Mouse (Mus musculus) kidney, postnatal 0 days (tissue): ENCODE results near the gene Olfr330. TPM values are rescaled to one million over a fixed set of nuclear protein-coding genes. Genes with fewer than 3 reads are reported as not detected.

Experiments used
- ATAC-seq: fragments of 200-750 bp; cut with Nextera tagmentation; replicated peaks from 2 replicates; pipeline ENCODE4 v1.8.0; 2017; ENCODE audit warnings: low read depth, moderate number of reproducible peaks, moderate TSS enrichment, moderate library complexity; ENCODE audit not compliant: low FRiP score
- DNase-seq: peaks from one replicate; pipeline ENCODE4 v3.0.0-alpha.2; 2016; ENCODE audit warnings: low spot score
- H3K27ac ChIP-seq: fragments of 300-500 bp; sonication (generic); 2 replicates; pipeline ENCODE4 v1.5.1; 2014; ENCODE audit warnings: mild to moderate bottlenecking
- H3K27me3 ChIP-seq: fragments of 300-500 bp; sonication (generic); 2 replicates; pipeline ENCODE4 v1.6.1; 2014; ENCODE audit warnings: low read length, mixed read lengths; ENCODE audit not compliant: insufficient read depth
- H3K36me3 ChIP-seq: fragments of 300-500 bp; sonication (generic); 2 replicates; pipeline ENCODE4 v1.6.1; 2014; ENCODE audit warnings: low read length, mixed read lengths; ENCODE audit not compliant: insufficient read depth
- H3K4me1 ChIP-seq: fragments of 300-500 bp; sonication (generic); replicated peaks from 2 replicates; pipeline ENCODE4 v1.6.1; 2014; ENCODE audit warnings: antibody characterized with exemption, low read length, mixed read lengths; ENCODE audit not compliant: insufficient read depth
- H3K4me2 ChIP-seq: fragments of 300-500 bp; sonication (generic); 2 replicates; pipeline ENCODE4 v1.6.1; 2014; ENCODE audit warnings: mild to moderate bottlenecking, low read length, moderate library complexity, mixed read lengths
- H3K4me3 ChIP-seq: fragments of 300-500 bp; sonication (generic); replicated peaks from 2 replicates; pipeline ENCODE4 v1.5.1; 2014; ENCODE audit warnings: low read depth, low read length
- H3K9ac ChIP-seq: fragments of 300-500 bp; sonication (generic); 2 replicates; pipeline ENCODE4 v1.6.1; 2014; ENCODE audit warnings: low read depth, low read length
- H3K9me3 ChIP-seq: fragments of 300-500 bp; sonication (generic); replicated peaks from 2 replicates; pipeline ENCODE4 v1.6.1; 2016; ENCODE audit warnings: low read length, inconsistent platforms, mixed read lengths
- CTCF ChIP-seq: IDR thresholded peaks from 2 replicates; pipeline ENCODE4 v1.5.1; 2016; ENCODE audit warnings: antibody characterized with exemption, low read depth, mild to moderate bottlenecking, moderate library complexity
- WGBS: fragments of 180-500 bp; shearing (Covaris S2); extraction: QIAGEN DNeasy Blood & Tissue Kit; methylation state at CpG from one replicate; pipeline ENCODE4 v1.1.7; 2014; 5-methylcytosine and 5-hydroxymethylcytosine counted together
- polyA plus RNA-seq: library from polyadenylated mRNA; unstranded; fragments of >200 nt; fragmentation: Nextera tagmentation; extraction: Ambion mirVana; gene quantifications from 2 replicates; pipeline ENCODE4 v1.2.1, GENCODE M21; 2015

Gene Olfr330
- polyA plus RNA-seq, 1 experiment from 2014 or later, result not detected

DNA sequence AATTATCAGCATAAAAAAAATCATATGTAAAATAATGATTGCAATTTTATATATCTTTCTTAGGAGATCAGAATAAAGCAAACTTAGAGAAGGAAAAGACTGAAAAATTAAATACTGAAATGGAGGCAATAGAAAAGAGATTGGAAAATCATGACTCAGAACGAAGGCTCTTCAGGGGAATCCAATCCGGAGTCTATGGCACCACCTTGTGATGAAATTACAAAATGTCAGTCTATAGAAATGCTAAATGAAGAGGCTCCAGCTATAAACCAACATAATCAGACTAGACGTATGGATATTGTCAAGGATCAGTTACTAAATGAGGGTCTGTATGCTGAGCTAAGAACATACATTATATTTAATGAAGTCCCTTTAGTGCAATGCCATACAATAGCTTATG is 35.3 kb downstream of the Olfr330 start:
- no peak for ATAC-seq
- Histone ChIP-seq H3K9ac (no peak overlapping the region), H3K4me1 (no peaks in the 10 kb centered on the region), H3K4me2 (no peak overlapping the region), H3K36me3 (no peaks in the 10 kb centered on the region), H3K27me3 (no peaks in the 10 kb centered on the region), H3K9me3 (no peaks in the 10 kb centered on the region), H3K27ac (no peak overlapping the region), H3K4me3 (no peak overlapping the region)
- DNase-seq, result peak; percentile 64
- WGBS, result 42% methylated on average over 3 of the region's 3 CpGs
- TF ChIP-seq CTCF, result peak; percentile 68

DNA sequence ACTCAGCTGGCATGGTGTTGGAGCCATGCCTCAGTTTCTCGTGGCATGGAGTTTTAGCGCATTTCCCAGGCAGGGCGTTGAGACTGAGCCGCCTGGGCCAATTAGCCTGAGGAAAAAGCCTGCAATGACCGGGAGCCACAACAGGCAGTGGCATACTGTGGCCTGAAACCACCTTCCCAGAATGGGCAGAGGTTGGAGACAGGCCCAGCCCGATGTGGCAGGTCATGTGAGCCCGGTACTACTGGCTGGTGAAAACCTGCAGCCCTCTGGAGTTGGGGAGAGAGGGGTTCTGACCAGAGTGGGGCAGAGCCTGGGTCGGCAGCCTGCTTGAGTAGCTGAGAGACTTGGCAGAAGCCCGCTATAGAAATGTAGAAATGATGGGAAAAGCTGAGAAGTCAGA is 35.9 kb downstream of the Olfr330 start:
- Histone ChIP-seq H3K4me1 (no peaks in the 10 kb centered on the region), H3K4me2 (no peak overlapping the region), H3K4me3 (no peak overlapping the region), H3K36me3 (no peaks in the 10 kb centered on the region), H3K9ac (no peak overlapping the region), H3K27ac (no peak overlapping the region), H3K27me3 (no peaks in the 10 kb centered on the region), H3K9me3 (no peaks in the 10 kb centered on the region)
- WGBS, result 84% methylated on average over 9 of the region's 9 CpGs
- DNase-seq (no peak), ATAC-seq (no peak)
- no peak for TF ChIP-seq CTCF

DNA sequence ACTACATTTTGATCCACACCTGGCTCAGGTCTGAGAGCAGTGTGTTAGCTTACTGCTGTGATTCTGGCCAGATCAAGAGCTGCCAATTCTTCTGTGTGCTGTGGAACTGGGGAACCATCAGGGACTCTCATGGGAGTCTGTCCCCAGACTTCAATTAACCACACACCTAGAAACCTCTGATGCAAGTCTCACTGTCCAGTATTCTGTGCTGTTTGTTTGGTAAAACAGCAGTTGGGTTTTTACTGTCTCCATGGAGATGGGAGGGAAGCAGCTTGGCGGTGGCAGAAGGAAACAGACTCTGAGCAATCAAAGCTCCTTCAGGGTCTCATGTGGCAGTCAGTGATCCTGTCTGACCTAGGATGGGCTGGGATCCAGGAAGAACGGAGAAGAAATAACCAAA is 42.2 kb downstream of the Olfr330 start, which contains the start of gene Olfr332:
Gene Olfr332 (minus strand): TSS at position 101 of the 400 bp plus-strand sequence.
- Histone ChIP-seq H3K4me3 (no peak within 1 kb of the TSS), H3K36me3 (no peaks in the 10 kb centered on the region), H3K4me1 (no peaks in the 10 kb centered on the region), H3K9me3 (no peaks in the 10 kb centered on the region), H3K27ac (no peak within 1 kb of the TSS), H3K4me2 (no peak within 1 kb of the TSS), H3K9ac (no peak within 1 kb of the TSS), H3K27me3 (no peaks in the 10 kb centered on the region)
- DNase-seq, result no peak
- TF ChIP-seq CTCF, result no peak
- WGBS, result 51% methylated on average over 2 of the region's 2 CpGs
- ATAC-seq, result no peak

Other genes starting within 250 kb of the Olfr330 start
- gene Zfp692, start 227.8 kb downstream of the Olfr330 start, polyA plus RNA-seq, result 11.5 and 15.2 TPM in 2 replicates
- 58.1 and 66.3 TPM in 2 replicates for gene Zfp672, start 204.5 kb downstream of the Olfr330 start, polyA plus RNA-seq
- gene Sh3bp5l, start 204.1 kb downstream of the Olfr330 start, polyA plus RNA-seq, result 28.3 and 31.9 TPM in 2 replicates
- 0.24 and 0.28 TPM in 2 replicates for gene Lypd8, start 155.8 kb downstream of the Olfr330 start, polyA plus RNA-seq
- gene 1810065E05Rik, start 113.7 kb downstream of the Olfr330 start, polyA plus RNA-seq, result not detected in 2 replicates
- not detected in 2 replicates for gene Gm12253, start 102.3 kb downstream of the Olfr330 start, polyA plus RNA-seq
- not detected in 2 replicates for gene Lypd9, start 81.9 kb downstream of the Olfr330 start, polyA plus RNA-seq
- gene Olfr30, start 72.6 kb downstream of the Olfr330 start, polyA plus RNA-seq, result not detected in 2 replicates
- 0.08 TPM in 1 of 2 replicates, not detected in the other for gene Olfr332, start 42.3 kb downstream of the Olfr330 start, polyA plus RNA-seq
- not detected in 2 replicates for gene Olfr331, start 32.3 kb downstream of the Olfr330 start, polyA plus RNA-seq
- gene Olfr329-ps, start 11.6 kb upstream of the Olfr330 start, polyA plus RNA-seq, result not detected in 2 replicates
- gene Olfr328, start 20.8 kb upstream of the Olfr330 start, polyA plus RNA-seq, result not detected in 2 replicates
- gene Olfr224, start 35.7 kb upstream of the Olfr330 start, polyA plus RNA-seq, result not detected in 2 replicates
- not detected in 2 replicates for gene Olfr325, start 42.9 kb upstream of the Olfr330 start, polyA plus RNA-seq
- not detected in 2 replicates for gene Olfr324, start 60.3 kb upstream of the Olfr330 start, polyA plus RNA-seq
- not detected in 2 replicates for gene 2210407C18Rik, start 81.2 kb upstream of the Olfr330 start, polyA plus RNA-seq
- not detected in 2 replicates for gene Olfr323, start 95.7 kb upstream of the Olfr330 start, polyA plus RNA-seq
- gene Trim58, start 105.6 kb upstream of the Olfr330 start, polyA plus RNA-seq, result 0.08 and 0.14 TPM in 2 replicates
- gene Olfr322, start 123.9 kb upstream of the Olfr330 start, polyA plus RNA-seq, result 0.05 and 0.09 TPM in 2 replicates
- not detected in 2 replicates for gene Olfr320, start 146.3 kb upstream of the Olfr330 start, polyA plus RNA-seq
- gene Olfr319, start 164.3 kb upstream of the Olfr330 start, polyA plus RNA-seq, result not detected in 2 replicates
- gene Olfr318, start 189.2 kb upstream of the Olfr330 start, polyA plus RNA-seq, result not detected in 2 replicates
- gene Olfr317, start 204.4 kb upstream of the Olfr330 start, polyA plus RNA-seq, result not detected in 2 replicates
- not detected in 2 replicates for gene Olfr316, start 217.9 kb upstream of the Olfr330 start, polyA plus RNA-seq
- gene Olfr315, start 238.4 kb upstream of the Olfr330 start, polyA plus RNA-seq, result not detected in 2 replicates
- gene Olfr314, start 248.1 kb upstream of the Olfr330 start, polyA plus RNA-seq, result not detected in 2 replicates